Mouse (Mus musculus) layer of hippocampus, adult 8-10 months (tissue): ENCODE data around the gene Rps6ka5. TPM values are rescaled to one million over a fixed set of nuclear protein-coding genes. Genes with fewer than 3 reads are reported as not detected.

Source experiments
- DNase-seq, 2 experiments: peaks; one replicate each; pipeline ENCODE4 v3.0.0; 2022; ENCODE audit warnings: low spot score in 2 of 2
- total RNA-seq, 4 experiments: library from RNA; stranded (reverse); gene quantifications; 2 replicates each; pipeline ENCODE4 v1.2.4; 2022

Gene Rps6ka5
- total RNA-seq, 4 experiments from 2014 or later, result 25.7 to 28.7 (median 27.5) TPM

GRCm38 (mm10) chr12:100665294-100665693 lies 61.5 kb downstream of the Rps6ka5 start:
- no peak for DNase-seq

DNA sequence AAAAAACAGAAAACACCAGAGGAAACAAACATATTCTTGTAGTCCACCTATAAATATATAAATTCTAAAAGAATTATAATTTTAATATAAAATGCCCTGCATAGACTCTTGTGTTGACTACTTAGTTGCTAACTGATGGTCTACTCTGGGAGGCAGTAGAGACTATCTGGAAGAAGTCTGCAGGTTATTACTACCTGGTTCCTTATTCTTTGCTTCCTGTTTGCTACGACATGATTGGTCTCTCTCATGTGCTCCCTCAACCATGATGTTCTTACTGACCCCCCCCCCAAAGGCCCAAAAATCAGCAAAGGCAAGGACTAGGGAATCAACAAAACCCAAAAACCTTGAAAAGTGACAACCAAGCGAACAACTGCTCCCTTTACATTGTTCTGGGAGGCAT lies 66.7 kb downstream of the Rps6ka5 start:
- DNase-seq, result no peak

GRCm38 (mm10) chr12:100655972-100656371 lies 70.8 kb downstream of the Rps6ka5 start:
- DNase-seq, result no peak

GRCm38 (mm10) chr12:100641936-100642335 lies 84.8 kb downstream of the Rps6ka5 start:
- DNase-seq, result no peak

DNA sequence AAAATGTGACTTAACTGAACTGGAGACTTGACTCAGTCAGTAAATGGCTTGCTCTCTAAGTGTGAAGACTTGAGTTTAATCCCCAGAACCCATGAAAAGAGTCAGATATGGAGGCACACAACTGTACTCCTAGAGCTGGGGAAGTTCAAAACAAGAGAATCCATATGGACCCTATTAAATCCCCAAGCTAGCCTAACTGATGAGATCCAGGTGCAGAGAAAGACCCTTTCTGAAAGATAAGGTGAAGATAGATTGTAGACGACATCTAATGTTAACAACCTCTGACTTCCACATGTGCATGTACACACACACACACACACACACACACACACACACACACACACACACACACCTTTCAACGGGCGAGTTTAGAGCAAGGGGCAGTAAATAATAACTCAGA lies 86.1 kb downstream of the Rps6ka5 start:
- no peak for DNase-seq

GRCm38 (mm10) chr12:100639680-100640079 lies 87.1 kb downstream of the Rps6ka5 start:
- DNase-seq, result peak; percentile 11 to 33

DNA sequence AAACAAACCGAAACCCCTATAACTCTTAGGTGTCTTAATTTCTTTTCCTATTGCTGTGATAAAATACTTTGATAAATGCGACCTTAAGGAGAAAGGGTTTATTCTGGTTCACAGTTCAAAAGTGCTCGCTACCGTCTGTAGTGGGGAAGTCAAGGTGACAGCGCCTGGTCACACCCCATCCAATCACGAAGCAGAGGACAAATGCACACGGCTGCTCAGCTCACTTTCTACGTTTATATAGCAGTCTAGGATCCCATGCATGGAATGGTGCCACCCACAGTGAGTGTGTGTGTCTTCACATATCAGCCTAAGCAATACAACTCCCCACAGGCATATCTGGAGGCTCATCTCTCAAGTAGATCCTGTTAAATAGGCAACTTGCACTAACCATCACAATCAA lies 88.9 kb downstream of the Rps6ka5 start:
- DNase-seq, result no peak

DNA sequence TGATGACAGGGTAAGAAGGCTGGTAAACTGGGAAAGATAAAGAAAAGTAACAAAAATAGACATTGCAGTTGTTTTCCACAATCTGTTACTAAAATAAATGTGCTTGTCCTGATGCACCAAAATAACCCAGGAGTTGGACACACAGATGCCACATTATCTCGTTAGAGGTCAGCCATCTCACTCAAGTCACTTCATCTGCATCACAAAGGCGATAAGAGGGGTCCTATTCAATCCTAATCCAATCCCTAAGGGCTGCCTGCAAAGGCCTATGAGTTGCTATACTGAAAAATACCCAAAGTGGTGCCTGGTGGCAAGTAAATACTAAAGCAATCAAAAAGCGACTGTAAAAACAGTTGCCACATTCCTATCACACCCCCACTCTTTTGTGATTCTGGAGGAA lies 90.0 kb downstream of the Rps6ka5 start:
- no peak for DNase-seq

- DNase-seq, result no peak
These were observed 90.5 kb downstream of the Rps6ka5 start for GRCm38 (mm10) chr12:100636299-100636633.

- DNase-seq, result no peak
These were observed 91.0 kb downstream of the Rps6ka5 start for GRCm38 (mm10) chr12:100635601-100636298.

DNA sequence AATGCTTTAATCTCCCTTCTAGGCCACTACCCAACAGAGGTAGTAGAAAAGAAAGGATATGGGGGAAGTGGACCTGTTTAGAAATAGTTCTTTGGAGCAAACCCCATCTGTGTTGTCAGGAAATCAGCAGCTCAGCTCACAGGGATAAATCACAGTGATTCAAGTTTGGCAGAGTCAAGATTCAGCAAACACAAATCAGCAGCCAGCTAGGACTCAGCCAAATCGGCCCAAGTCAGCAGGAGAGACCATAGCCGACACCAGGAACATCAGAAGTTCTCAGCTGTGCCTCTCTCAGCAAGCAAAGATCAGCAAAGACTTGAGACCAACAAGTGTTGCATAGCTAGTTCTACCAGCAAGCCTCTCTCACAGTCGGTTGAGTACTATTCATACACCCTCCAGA lies 93.6 kb downstream of the Rps6ka5 start:
- DNase-seq, result peak in 1 of 2 experiments; percentile 13

DNA sequence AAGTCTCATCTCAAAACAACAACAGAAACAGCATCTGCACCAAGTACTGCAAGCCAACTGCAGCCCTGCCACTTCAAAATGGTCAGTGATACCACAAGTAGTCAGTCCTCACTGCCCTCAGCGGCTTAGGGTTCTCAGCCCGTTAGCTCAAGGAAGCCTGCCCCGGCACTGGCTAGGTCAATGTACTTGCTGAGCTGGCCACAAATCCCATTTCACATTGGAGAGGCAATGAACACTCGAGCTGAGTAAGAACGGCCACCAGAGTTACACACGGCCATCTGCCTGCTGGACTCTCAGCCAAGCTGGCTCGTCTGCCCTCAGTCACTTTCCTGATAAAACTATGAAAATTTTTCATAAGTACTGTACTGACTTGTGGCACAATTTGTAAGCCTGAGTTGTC lies 95.5 kb downstream of the Rps6ka5 start:
- no peak for DNase-seq

- no peak for DNase-seq
These were observed 97.5 kb downstream of the Rps6ka5 start for GRCm38 (mm10) chr12:100629126-100629920.

GRCm38 (mm10) chr12:100626991-100627677 lies 99.6 kb downstream of the Rps6ka5 start:
- no peak for DNase-seq

DNA sequence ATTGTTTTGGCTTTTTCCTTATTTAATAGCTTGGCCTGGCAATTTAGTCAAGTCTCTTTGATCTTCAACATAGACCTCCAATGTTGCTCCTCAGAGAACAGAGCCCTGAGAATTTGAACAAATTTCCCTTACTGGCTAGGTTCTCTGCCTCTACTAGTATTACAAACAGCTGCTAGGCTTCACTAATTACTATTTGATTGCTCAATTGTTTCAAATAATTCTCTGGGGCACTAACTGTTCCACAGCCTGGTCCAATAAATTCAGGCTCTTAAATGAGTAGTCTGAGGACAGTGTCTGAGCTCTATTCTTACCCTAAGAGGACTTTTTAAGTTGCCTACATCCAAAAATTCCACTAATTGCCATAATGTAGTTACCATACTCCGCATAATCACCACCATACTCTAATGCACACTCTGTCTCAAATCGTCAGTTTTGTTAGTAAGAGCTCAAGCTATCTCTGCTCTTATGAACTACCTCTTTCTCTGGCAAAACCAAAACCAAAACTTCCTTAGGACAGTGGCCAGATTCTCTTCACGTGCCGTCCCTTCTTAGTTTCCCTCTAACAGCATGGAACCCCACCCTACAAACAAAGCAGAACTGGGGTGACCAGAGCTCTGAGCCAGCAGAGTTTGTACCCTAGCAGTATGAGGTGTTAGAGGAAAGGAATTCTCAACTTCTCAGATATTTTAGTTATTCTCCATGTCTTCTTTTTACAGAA lies 100.4 kb downstream of the Rps6ka5 start:
- no peak for DNase-seq

DNA sequence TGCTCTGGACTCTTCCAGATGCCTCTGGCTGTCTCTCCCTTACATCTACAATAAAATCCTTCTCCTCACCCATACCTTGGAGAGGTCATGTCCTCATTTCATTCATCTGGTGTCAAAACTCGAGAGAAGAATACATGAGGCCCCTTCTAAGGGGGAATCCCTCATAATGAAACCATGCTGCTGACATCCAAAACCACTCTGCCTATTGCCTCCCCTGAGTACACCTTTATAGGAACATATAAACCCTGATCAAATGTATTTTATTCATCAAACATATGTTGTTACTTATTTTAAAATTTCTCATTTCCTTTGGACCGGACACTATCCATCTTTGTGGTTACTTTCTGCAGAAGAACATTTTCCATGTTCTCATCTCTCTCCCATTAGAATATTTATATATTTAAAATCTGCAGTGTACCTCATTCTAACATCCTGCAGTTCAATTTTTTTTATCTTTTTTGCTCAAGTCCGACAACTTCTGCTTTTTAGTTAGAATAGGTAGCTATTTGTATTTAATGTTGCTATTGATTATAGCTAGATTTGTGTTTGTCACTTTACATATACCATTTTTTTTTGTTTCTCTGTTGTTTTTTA lies 101.8 kb downstream of the Rps6ka5 start:
- DNase-seq, result no peak

DNA sequence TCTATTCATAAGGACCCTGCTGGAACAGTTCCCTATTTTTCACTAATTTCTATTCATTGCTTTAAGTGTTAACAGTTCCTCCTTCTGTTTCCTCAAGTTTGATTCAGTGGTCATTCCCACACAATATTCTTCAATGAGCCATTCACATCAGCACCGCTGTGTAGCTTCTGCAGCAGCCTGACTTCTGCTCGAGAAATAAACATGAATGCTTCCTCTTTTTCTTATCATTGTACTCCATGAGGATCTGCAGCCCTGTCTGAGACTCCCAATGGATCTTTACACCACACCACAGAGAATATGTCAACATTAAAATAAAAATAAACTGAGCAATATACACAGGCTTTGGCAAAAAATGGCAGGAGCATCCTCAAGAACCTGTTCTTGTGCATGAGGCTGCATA lies 111.5 kb downstream of the Rps6ka5 start:
- DNase-seq, result no peak

DNA sequence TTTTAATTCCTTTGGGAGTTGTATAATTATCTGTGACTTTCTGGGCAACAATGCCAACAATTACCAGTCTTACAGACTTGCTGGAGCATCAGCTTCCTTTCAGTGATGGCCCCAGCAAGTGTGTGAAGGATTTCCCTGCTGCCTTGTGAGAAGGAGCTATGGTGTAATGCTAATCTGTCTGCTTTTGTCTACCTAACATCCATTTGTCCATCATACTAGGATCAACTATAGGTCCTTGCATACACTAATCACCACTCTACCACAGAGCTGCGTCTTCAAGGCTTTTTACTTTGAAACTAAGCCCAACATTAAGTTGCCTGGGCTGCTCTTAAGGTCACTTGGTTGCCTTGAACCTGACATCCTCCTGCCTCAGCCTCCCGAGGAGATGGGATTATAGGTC lies 112.9 kb downstream of the Rps6ka5 start:
- DNase-seq, result no peak

DNA sequence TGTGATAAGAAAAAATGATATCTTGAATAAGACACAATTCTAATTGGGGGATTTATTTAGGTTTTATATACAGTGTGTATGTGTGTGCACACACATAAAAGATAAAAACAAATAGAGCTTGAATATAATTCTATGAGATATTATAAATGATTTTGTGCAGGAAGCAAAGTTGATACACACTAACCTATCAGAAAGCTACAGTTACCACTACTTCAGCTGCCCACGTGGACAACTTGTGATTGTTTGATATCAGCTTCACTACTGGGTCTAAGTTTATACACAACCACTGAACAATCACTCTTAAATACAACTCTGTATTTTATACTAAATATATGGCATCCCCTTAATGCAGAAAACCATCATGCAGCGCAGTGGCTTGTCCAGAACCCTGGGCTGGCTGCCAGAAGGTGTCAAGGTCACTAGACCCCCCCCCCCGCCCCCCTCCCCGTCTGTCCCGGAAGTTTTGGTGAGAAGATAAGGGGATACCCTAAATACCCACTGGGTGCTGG lies 113.5 kb downstream of the Rps6ka5 start:
- no peak for DNase-seq

- DNase-seq, result no peak
These were observed 117.0 kb downstream of the Rps6ka5 start for GRCm38 (mm10) chr12:100609766-100610165.

GRCm38 (mm10) chr12:100609064-100609463 lies 117.7 kb downstream of the Rps6ka5 start:
- no peak for DNase-seq
